Mouse (Mus musculus): Measurements from ENCODE around the gene Tnfrsf13b.

Tnfrsf13b gene

GRCm38 (mm10) chr11:61126606-61127355 is at the start of gene Tnfrsf13b:
Tnfrsf13b (plus strand) TSS chr11:61126755.
- DNase-seq (ENCODE audit: low spot score in 2 of 2): peak; percentile 76 to 78

DNA sequence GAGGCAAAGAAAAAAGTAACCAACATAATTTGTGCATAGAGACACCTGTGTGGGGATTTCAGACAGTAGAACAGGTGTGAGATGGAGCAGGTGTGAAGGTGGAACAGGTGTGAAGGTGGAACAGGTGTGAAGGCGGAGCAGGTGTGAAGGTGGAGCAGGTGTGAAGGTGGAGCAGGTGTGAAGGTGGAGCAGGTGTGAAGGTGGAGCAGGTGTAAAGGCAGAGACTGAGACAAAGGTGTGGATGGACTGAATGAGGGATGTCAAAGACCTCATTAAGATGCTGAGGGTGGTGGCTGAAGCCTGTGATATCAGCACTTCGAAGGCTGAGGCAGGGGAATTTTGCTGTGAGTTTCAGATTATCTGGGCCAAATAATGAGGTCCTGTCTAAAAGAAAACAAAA is 44.9 kb upstream of the Tnfrsf13b start:
- no peak for DNase-seq (ENCODE audit: low spot score in 2 of 2)

DNA sequence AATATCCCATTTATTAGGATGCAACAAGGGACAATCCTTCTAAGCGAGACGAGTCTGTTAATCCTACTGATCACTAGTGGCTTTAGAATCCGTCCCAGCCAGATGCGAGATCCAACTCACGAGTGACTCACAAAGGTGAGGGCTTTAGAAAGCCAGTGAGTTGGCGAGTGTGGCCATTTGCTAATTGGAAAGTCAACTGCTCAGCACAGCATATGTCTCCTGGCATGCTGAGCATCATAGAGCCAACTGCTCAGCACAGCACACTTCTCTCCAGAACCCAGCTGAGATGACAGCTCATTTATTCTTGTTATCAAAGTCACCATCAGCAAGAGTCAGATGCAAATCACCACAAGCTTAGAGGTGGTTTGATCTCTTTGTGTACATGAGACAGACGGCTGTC is 36.4 kb upstream of the Tnfrsf13b start:
- DNase-seq (ENCODE audit: low spot score in 2 of 2): no peak

DNA sequence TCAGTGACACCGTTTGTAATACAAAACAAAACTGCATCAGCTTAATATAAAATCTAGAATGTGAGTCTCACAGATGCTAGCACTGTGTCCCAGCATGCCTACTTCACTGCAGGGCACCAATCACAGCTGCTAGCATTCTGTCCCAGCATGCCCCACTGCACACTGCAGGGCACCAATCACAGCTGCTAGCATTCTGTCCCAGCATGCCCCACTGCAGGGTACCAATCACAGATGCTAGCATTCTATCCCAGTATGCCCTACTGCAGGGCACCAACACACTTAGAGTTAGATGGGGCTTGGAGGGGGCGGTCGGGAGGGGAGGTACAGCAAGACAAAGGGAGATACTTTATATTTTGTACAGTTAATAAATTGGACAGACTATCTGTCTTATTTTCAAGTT is 35.4 kb upstream of the Tnfrsf13b start:
- DNase-seq (ENCODE audit: low spot score in 2 of 2): no peak

DNA sequence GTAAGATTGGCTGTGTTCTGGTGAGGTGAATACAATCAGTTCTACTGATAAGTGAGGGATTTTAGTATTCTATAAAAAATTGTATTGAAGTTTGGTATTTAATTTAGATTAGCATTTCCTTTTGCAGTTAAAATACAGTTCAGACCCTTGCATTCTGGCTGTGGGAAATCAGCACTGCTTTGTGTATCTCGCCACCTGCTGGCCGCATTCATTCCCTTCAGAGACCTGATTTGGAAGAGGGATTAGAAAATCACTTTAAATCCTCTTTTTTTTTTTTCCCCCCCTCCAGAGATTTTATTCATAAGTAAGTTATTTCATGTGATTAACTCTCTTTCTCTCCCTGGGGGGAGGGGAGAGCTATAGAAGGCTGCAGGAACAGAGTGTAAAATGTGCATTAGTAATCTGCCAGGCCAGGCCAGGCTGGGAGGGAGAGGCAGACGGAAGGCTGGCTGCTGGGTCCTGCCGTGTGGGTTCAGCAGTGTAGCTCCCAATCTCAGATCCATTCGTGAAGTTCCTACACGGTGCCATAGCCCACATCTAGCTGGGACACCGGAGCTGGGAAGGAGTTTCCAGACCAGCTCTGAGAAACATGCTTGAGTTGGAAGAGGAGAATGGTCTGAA is 34.8 kb upstream of the Tnfrsf13b start:
- peak in 1 of 2 experiments; percentile 20 for DNase-seq (ENCODE audit: low spot score in 2 of 2)

DNA sequence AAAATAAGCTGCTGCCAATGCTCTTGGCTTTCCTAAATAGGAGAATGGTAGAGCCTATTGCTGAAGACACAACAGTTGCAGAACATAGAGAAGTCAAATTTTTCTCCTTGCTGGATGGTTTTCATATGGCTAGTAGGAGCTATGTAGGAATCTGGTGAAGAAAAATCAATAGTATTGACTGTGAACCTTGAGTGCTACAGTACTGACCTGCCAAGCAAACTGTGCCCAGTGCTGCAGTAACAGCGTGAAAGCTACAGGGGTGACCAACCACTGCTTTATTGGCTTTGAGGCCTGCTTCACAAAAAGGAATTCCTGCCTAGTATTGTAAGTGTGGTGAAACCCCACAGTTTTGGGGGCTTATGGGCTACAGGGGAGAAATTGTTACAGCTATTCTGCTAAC is 28.5 kb upstream of the Tnfrsf13b start:
- DNase-seq (ENCODE audit: low spot score in 2 of 2): no peak

GRCm38 (mm10) chr11:61102397-61103339 is 23.9 kb upstream of the Tnfrsf13b start:
- no peak for DNase-seq (ENCODE audit: low spot score in 2 of 2)

- peak; percentile 76 to 78 for DNase-seq (ENCODE audit: low spot score in 2 of 2)
Measured at GRCm38 (mm10) chr11:61104241-61104901, 22.2 kb upstream of the Tnfrsf13b start.

DNA sequence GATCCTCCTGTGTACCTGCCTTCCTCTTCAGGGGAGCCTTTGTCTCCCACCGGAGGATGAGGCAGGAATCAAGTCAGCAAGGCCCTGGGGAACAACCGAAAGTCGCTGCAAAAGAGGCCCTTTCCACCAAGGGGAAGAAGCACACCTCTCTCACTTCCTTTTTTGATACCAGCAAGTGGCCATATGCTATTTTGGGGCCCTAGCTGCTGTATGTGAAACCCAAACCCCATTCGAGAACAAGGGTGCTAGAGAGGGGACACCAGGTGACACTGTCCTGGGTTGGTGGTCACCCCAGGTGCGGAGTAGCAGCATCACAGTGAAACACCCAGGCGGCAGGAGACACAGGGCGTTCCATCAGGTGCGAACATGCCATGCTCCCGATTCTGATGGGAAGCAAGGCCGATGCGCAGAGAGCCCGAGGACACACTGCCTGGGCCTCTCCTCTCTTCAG is 17.6 kb upstream of the Tnfrsf13b start:
- DNase-seq (ENCODE audit: low spot score in 2 of 2): peak; percentile 79 to 85

DNA sequence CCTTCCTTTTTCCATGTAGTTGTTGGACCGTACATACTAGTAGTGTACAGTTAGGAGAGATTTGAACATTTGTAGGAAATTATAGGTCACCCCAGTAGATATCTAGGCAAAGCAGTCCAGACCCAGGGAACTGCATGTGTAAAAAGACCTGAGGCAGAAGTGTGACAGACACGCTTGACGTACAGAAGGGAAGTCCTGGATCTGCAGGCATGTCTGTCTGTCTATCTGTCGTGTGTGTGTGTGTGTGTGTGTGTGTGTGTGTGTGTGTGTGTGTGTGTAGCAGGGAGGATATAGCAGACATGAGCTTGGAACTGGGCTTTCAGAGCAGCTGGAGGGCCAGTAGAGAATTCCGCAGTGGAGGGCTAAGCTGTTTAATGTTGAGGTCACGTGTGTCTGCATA is 16.8 kb upstream of the Tnfrsf13b start:
- peak; percentile 35 to 47 for DNase-seq (ENCODE audit: low spot score in 2 of 2)

- DNase-seq (ENCODE audit: low spot score in 2 of 2): no peak
Measured at GRCm38 (mm10) chr11:61110113-61110512, 16.4 kb upstream of the Tnfrsf13b start.

DNA sequence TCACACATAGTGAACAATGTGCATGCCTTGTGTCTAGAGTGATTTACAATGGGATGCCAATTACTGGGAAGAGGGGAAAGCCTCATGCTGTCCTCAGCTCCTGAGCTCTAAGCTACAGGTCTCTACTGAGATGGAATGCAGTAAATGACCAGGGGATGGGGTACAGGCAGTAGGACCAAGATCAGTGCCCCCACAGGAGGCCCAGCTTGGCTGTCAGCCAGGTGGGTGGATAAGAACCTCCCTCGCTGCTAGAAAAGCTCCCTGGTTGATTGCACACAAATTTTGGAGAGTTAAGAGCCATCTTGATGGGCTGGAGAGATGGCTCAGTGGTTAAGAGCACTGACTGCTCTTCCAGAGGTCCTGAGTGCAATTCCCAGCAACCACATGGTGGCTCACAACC is 15.6 kb upstream of the Tnfrsf13b start:
- peak in 1 of 2 experiments; percentile 24 for DNase-seq (ENCODE audit: low spot score in 2 of 2)

DNA sequence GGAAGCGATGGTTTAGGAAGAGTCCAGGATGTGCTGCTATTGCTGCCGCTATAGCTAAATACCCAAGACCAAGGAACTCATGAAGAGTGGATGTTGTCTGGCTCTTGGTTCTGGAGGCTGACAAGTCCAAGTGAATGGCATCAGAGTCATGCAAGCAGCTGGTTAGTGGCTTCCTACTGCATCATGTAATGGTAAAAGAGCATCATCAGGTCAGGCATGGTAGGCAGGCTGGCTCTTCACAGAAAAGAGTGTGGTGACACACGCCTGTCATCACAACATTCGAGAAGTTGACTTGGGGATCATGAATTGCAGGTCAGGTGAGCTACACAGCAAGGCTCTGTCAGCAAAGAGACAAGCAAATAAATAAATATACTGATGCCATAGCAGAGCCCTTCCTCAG is 15.1 kb upstream of the Tnfrsf13b start:
- DNase-seq (ENCODE audit: low spot score in 2 of 2): no peak

DNA sequence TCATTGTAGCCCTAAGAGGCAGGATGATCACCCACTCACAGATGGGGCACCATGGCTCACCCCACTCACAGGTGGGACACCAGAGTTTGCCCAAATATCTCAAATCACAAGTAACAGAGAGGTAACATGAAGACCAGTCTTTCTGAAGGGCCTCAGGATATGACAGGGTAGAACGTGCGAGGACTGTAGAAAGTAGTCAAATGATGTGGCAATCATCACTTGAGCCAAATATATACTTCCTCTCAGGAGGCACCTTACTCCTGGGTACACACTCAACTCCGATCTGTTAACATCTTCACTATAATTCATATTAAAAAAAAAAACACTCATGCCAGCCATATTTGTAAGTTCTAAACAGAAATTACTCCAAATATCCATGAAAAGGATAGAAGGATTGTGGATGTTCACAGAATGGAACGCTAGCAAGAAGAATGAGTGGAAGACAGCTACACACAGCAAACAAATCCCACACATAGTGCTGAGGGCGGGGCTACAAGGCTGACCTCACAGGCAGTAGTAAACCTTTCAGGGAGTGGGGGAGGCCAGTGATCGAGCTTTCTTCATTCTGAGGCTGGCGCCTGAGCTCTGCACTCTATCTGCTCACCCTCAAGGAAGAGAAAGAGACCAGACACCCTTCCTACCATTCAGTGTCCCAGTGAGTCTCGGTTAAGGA is 14.1 kb upstream of the Tnfrsf13b start:
- DNase-seq (ENCODE audit: low spot score in 2 of 2): peak; percentile 63 to 72

GRCm38 (mm10) chr11:61116226-61116625 is 10.3 kb upstream of the Tnfrsf13b start:
- DNase-seq (ENCODE audit: low spot score in 2 of 2): peak; percentile 65 to 71

GRCm38 (mm10) chr11:61119996-61120583 is 6.5 kb upstream of the Tnfrsf13b start:
- no peak for DNase-seq (ENCODE audit: low spot score in 2 of 2)

- no peak for DNase-seq (ENCODE audit: low spot score in 2 of 2)
Measured at GRCm38 (mm10) chr11:61122283-61122768, 4.2 kb upstream of the Tnfrsf13b start.

- peak; percentile 77 to 80 for DNase-seq (ENCODE audit: low spot score in 2 of 2)
Measured at GRCm38 (mm10) chr11:61122769-61123288, 3.7 kb upstream of the Tnfrsf13b start.

DNA sequence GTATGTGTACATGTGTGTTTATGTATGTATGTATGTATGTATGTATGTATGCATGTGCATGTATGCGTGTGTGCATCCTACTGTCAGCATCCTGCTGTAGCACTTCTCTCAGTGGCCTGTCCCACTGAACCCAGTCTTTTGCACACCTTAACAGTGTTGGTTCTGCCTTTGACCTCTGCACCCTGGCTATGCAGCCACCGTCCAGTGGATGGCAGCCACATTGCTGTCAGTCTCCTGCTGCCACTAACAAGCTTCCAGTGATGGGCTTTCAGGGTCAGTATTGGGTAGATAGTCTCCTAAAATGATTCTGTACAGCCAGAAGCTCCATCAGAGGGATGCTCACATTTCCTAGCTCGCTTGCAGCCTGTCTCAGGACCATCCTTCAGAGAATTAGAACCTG is 2.7 kb upstream of the Tnfrsf13b start:
- DNase-seq (ENCODE audit: low spot score in 2 of 2): no peak

DNA sequence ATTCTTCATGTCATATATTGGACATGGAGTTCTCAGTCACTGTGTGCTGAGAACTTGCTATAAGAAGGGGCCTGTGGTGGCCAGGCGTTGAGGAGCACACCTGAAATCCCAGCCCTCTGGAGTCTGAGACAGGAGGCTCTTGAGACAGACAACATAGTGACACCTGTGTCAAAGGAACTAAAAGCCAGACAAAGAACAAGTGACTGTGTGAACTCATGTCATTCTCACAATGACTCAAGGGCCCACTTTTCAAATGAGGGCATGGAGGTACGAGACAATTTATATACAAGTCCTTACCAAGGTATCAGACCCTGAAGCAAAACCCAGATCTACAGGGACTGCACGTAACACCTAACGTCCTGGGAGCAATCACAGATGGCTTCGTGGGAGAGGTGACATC is 585 bp upstream of the Tnfrsf13b start:
- DNase-seq (ENCODE audit: low spot score in 2 of 2): no peak
